Mouse (Mus musculus) cerebellum, postnatal 10 days (tissue): ENCODE measurements around the gene Def8.

Source experiments
- DNase-seq, 2 experiments: peaks; one replicate each; pipeline ENCODE4 v3.0.0; 2021; ENCODE audit warnings: mixed read lengths in 2 of 2

The Def8 gene

GRCm38 (mm10) chr8:123423441-123423840 lies at the start of gene Def8:
Gene Def8 (plus strand): TSS chr8:123423527.
- no peak for DNase-seq

GRCm38 (mm10) chr8:123374239-123374578 lies 49.1 kb upstream of the Def8 start:
- peak; percentile 98 to 99 for DNase-seq

- no peak for DNase-seq
Observed at GRCm38 (mm10) chr8:123375701-123376100, 47.6 kb upstream of the Def8 start.

- no peak for DNase-seq
Observed at GRCm38 (mm10) chr8:123376106-123376505, 47.2 kb upstream of the Def8 start.

GRCm38 (mm10) chr8:123381711-123382110 lies 41.6 kb upstream of the Def8 start:
- DNase-seq = no peak

GRCm38 (mm10) chr8:123382516-123382915 lies 40.8 kb upstream of the Def8 start:
- DNase-seq = no peak

GRCm38 (mm10) chr8:123384883-123385540 lies 38.3 kb upstream of the Def8 start:
- DNase-seq = peak; percentile 56 to 73

GRCm38 (mm10) chr8:123387041-123387440 lies 36.3 kb upstream of the Def8 start:
- no peak for DNase-seq

GRCm38 (mm10) chr8:123387801-123388200 lies 35.5 kb upstream of the Def8 start:
- DNase-seq = no peak

- peak in 1 of 2 experiments; percentile 52 for DNase-seq
Observed at GRCm38 (mm10) chr8:123389026-123389425, 34.3 kb upstream of the Def8 start.

GRCm38 (mm10) chr8:123398308-123398707 lies 25.0 kb upstream of the Def8 start:
- no peak for DNase-seq

- DNase-seq = no peak
Observed at GRCm38 (mm10) chr8:123401936-123402335, 21.4 kb upstream of the Def8 start.

- no peak for DNase-seq
Observed at GRCm38 (mm10) chr8:123402730-123403326, 20.5 kb upstream of the Def8 start.

GRCm38 (mm10) chr8:123404521-123404920 lies 18.8 kb upstream of the Def8 start:
- DNase-seq = no peak

GRCm38 (mm10) chr8:123406786-123407185 lies 16.5 kb upstream of the Def8 start, which contains the start of gene Mc1r:
Gene Mc1r (plus strand): TSS chr8:123407107.
- peak; percentile 86 to 90 for DNase-seq

- DNase-seq = no peak
Observed at GRCm38 (mm10) chr8:123407612-123408011, 15.7 kb upstream of the Def8 start.

GRCm38 (mm10) chr8:123408586-123409544 lies 14.5 kb upstream of the Def8 start:
- peak in 1 of 2 experiments; percentile 52 for DNase-seq

- peak; percentile 86 to 87 for DNase-seq
Observed at GRCm38 (mm10) chr8:123410049-123410587, 13.2 kb upstream of the Def8 start.

GRCm38 (mm10) chr8:123410788-123411187 lies 12.5 kb upstream of the Def8 start:
- peak in 1 of 2 experiments; percentile 59 for DNase-seq

- peak; percentile 95 to 97 for DNase-seq
Observed at GRCm38 (mm10) chr8:123411246-123411645, 12.1 kb upstream of the Def8 start, which contains the start of gene Tubb3. Gene Tubb3 (plus strand): TSS chr8:123411424.

- DNase-seq = peak; percentile 67 to 69
Observed at GRCm38 (mm10) chr8:123411781-123412327, 11.5 kb upstream of the Def8 start.

- DNase-seq = peak; percentile 75 to 82
Observed at GRCm38 (mm10) chr8:123412560-123413170, 10.7 kb upstream of the Def8 start.
